In genomic region chr9:107637070-107637469, GRCm38 (mm10) we compare ENCODE assay signal across 11 mouse cellular contexts. TPM values are rescaled to one million over a fixed set of nuclear protein-coding genes. Genes with fewer than 3 reads are reported as not detected.
DNase-seq lines count a peak whose midpoint lies in the region; ATAC-seq lines count a peak whose summit lies in the region.
"Had no signal": no experiment of that assay in that cellular context is flagged by ENCODE, and none has a peak within 500 bp of the region (broad histone marks: within the 10 kb centered on the region; RNA-seq: fewer than 3 reads in every experiment).

No protein-coding gene starts in this region.

- H3K27ac ChIP-seq in intestine, embryonic 14.5 days (ENCODE audit: low read depth), result peak overlapping the region; percentile 70
- no peak overlapping the region for H3K27ac ChIP-seq in intestine, embryonic 16.5 days (ENCODE audit: low read length)
- H3K27ac ChIP-seq in embryonic facial prominence, embryonic 12.5 days, result peak overlapping the region; percentile 52; the same call in 1 of the 2 replicates
- H3K27ac ChIP-seq in limb, embryonic 10.5 days, result peak overlapping the region; percentile 69
- peak overlapping the region; percentile 64 for H3K27ac ChIP-seq in neural tube, embryonic 14.5 days (ENCODE audit: low read depth, low read length)
- H3K27ac ChIP-seq: embryonic facial prominence, embryonic 15.5 days; heart, embryonic 15.5 days had no signal

- no peak overlapping the region for H3K9ac ChIP-seq in intestine, embryonic 14.5 days (ENCODE audit: low read length)
- no peak overlapping the region for H3K9ac ChIP-seq in intestine, embryonic 16.5 days (ENCODE audit: low read depth, low read length)
- no peak overlapping the region for H3K9ac ChIP-seq in embryonic facial prominence, embryonic 12.5 days
- H3K9ac ChIP-seq in neural tube, embryonic 14.5 days (replicated peaks; ENCODE audit: low read depth, low read length), result no peak overlapping the region; the same call in 1 of the 2 replicates
- H3K9ac ChIP-seq: embryonic facial prominence, embryonic 15.5 days; heart, embryonic 15.5 days; lung, embryonic 14.5 days had no signal

- H3K27me3 ChIP-seq in intestine, embryonic 14.5 days (replicated peaks; ENCODE audit: control insufficient read depth, insufficient read depth, low read length), result no peaks in the 10 kb centered on the region
- H3K27me3 ChIP-seq in intestine, embryonic 16.5 days (replicated peaks; ENCODE audit: control insufficient read depth, insufficient read depth, low read length), result no peaks in the 10 kb centered on the region
- no peaks in the 10 kb centered on the region for H3K27me3 ChIP-seq in embryonic facial prominence, embryonic 12.5 days
- no peaks in the 10 kb centered on the region for H3K27me3 ChIP-seq in limb, embryonic 10.5 days (ENCODE audit: low read depth, poor library complexity, severe bottlenecking)
- no peaks in the 10 kb centered on the region for H3K27me3 ChIP-seq in neural tube, embryonic 14.5 days (ENCODE audit: control insufficient read depth, insufficient read depth, low read length)
- H3K27me3 ChIP-seq: embryonic facial prominence, embryonic 15.5 days; heart, embryonic 15.5 days had no signal

- H3K36me3 ChIP-seq in intestine, embryonic 14.5 days (ENCODE audit: control insufficient read depth, insufficient read depth, low read length), result peaks cover 7% of the 10 kb centered on the region; the same call in 1 of the 2 replicates
- no peaks in the 10 kb centered on the region for H3K36me3 ChIP-seq in intestine, embryonic 16.5 days (ENCODE audit: control insufficient read depth, insufficient read depth, low read length)
- no peaks in the 10 kb centered on the region for H3K36me3 ChIP-seq in embryonic facial prominence, embryonic 12.5 days
- peaks cover 8% of the 10 kb centered on the region for H3K36me3 ChIP-seq in limb, embryonic 10.5 days
- H3K36me3 ChIP-seq in neural tube, embryonic 14.5 days (ENCODE audit: control insufficient read depth, insufficient read depth, low read length), result no peaks in the 10 kb centered on the region
- H3K36me3 ChIP-seq: embryonic facial prominence, embryonic 15.5 days; heart, embryonic 15.5 days had no signal

- H3K4me2 ChIP-seq in intestine, embryonic 14.5 days (ENCODE audit: low read length), result 0 out of 2 replicates have a peak overlapping the region, but pooled peaks have one; percentile 14
- H3K4me2 ChIP-seq in intestine, embryonic 16.5 days (ENCODE audit: low read depth, low read length), result no peak overlapping the region
- no peak overlapping the region for H3K4me2 ChIP-seq in embryonic facial prominence, embryonic 12.5 days (replicated peaks)
- H3K4me2 ChIP-seq in neural tube, embryonic 14.5 days (ENCODE audit: low read depth, low read length), result 0 out of 2 replicates have a peak overlapping the region, but pooled peaks have one; percentile 5
- H3K4me2 ChIP-seq: embryonic facial prominence, embryonic 15.5 days; heart, embryonic 15.5 days; lung, embryonic 14.5 days had no signal

- no peaks in the 10 kb centered on the region for H3K9me3 ChIP-seq in intestine, embryonic 14.5 days (ENCODE audit: control insufficient read depth, low read length)
- no peaks in the 10 kb centered on the region for H3K9me3 ChIP-seq in intestine, embryonic 16.5 days (ENCODE audit: control insufficient read depth, low read length)
- no peaks in the 10 kb centered on the region for H3K9me3 ChIP-seq in embryonic facial prominence, embryonic 12.5 days
- H3K9me3 ChIP-seq in limb, embryonic 10.5 days (replicated peaks), result no peaks in the 10 kb centered on the region
- no peaks in the 10 kb centered on the region for H3K9me3 ChIP-seq in neural tube, embryonic 14.5 days (ENCODE audit: control insufficient read depth, low read length)
- H3K9me3 ChIP-seq: embryonic facial prominence, embryonic 15.5 days; heart, embryonic 15.5 days had no signal

- 9% methylated on average over 7 of the region's 7 CpGs for WGBS in intestine, embryonic 14.5 days
- WGBS in intestine, embryonic 16.5 days, result 25% methylated on average over 7 of the region's 7 CpGs
- 35% methylated on average over 7 of the region's 7 CpGs for WGBS in embryonic facial prominence, embryonic 12.5 days
- WGBS in limb, embryonic 10.5 days, result 32% methylated on average over 7 of the region's 7 CpGs
- 12% methylated on average over 7 of the region's 7 CpGs for WGBS in neural tube, embryonic 14.5 days

- no peak overlapping the region for H3K4me3 ChIP-seq in intestine, embryonic 14.5 days (ENCODE audit: low read depth, low read length)
- H3K4me3 ChIP-seq in intestine, embryonic 16.5 days (ENCODE audit: low read length), result no peak overlapping the region
- H3K4me3 ChIP-seq in embryonic facial prominence, embryonic 12.5 days, result no peak overlapping the region
- peak overlapping the region; percentile 24; the same call in 1 of the 2 replicates for H3K4me3 ChIP-seq in limb, embryonic 10.5 days
- H3K4me3 ChIP-seq in neural tube, embryonic 14.5 days (ENCODE audit: low read depth, low read length), result no peak overlapping the region
- H3K4me3 ChIP-seq: embryonic facial prominence, embryonic 15.5 days; heart, embryonic 15.5 days had no signal

- no peak; the same call in 1 of the 2 replicates for ATAC-seq in intestine, embryonic 14.5 days (replicated peaks; ENCODE audit: low FRiP score, low TSS enrichment, low read depth)
- ATAC-seq in intestine, embryonic 16.5 days, result no peak
- no peak for ATAC-seq in embryonic facial prominence, embryonic 12.5 days (ENCODE audit: insufficient number of reproducible peaks, insufficient read depth, low FRiP score, low TSS enrichment)
- ATAC-seq in neural tube, embryonic 14.5 days (ENCODE audit: low read depth), result peak; percentile 42; the same call in 1 of the 2 replicates
- no peak for ATAC-seq in inflammation-experienced regulatory T-cells, adult 6 months

- peaks cover 32% of the 10 kb centered on the region for H3K4me1 ChIP-seq in intestine, embryonic 14.5 days (replicated peaks; ENCODE audit: control insufficient read depth, insufficient read depth, low read length)
- H3K4me1 ChIP-seq in intestine, embryonic 16.5 days (ENCODE audit: control insufficient read depth, insufficient read depth, low read length), result peaks cover 24% of the 10 kb centered on the region
- peaks cover 40% of the 10 kb centered on the region for H3K4me1 ChIP-seq in embryonic facial prominence, embryonic 12.5 days
- peaks cover 75% of the 10 kb centered on the region for H3K4me1 ChIP-seq in limb, embryonic 10.5 days
- peaks cover 30% of the 10 kb centered on the region for H3K4me1 ChIP-seq in neural tube, embryonic 14.5 days (ENCODE audit: control insufficient read depth, insufficient read depth, low read length)

- DNase-seq in intestine, embryonic 14.5 days (ENCODE audit: low spot score), result peak; percentile 69
- DNase-seq in limb, embryonic 10.5 days (ENCODE audit: low spot score), result peak; percentile 58
- DNase-seq in right cerebral cortex, postnatal 14 days, result no peak
- no peak for DNase-seq in gastrocnemius, adult 8-10 months (ENCODE audit: low spot score in 2 of 2)
- DNase-seq: lung, embryonic 14.5 days had no signal

RNA-seq across cellular contexts. Expression of gene Gnai2, which starts 1.9 kb away (rescaled TPM):
- polyA plus RNA-seq in intestine, embryonic 14.5 days (2014; fragmentation: Nextera tagmentation; extraction: Ambion mirVana), result 336 and 349 TPM in 2 replicates
- polyA plus RNA-seq in intestine, embryonic 16.5 days (2015; fragmentation: Nextera tagmentation; extraction: Ambion mirVana), result 301 and 311 TPM in 2 replicates
- polyA plus RNA-seq in embryonic facial prominence, embryonic 12.5 days (2016; fragmentation: Nextera tagmentation; extraction: Ambion mirVana), result 439 and 443 TPM in 2 replicates
- polyA plus RNA-seq in limb, embryonic 10.5 days (2016; fragmentation: Nextera tagmentation; extraction: Ambion mirVana), result 355 and 403 TPM in 2 replicates
- 234 and 258 TPM in 2 replicates for polyA plus RNA-seq in neural tube, embryonic 14.5 days (2014; fragmentation: Nextera tagmentation; extraction: Ambion mirVana)
- polyA plus RNA-seq in inflammation-experienced regulatory T-cells, adult 6 months (2017; shearing (Covaris generic)), result 100 to 1,000 TPM; 136 to 264 (median 154) TPM
- total RNA-seq in gastrocnemius, adult 8-10 months (2022), result 10 to 100 TPM; 62.4 to 78.5 (median 71.2) TPM

RNA-seq across cellular contexts. Expression of gene Sema3b, which starts 28.0 kb away (rescaled TPM):
- polyA plus RNA-seq in intestine, embryonic 14.5 days (2014; fragmentation: Nextera tagmentation; extraction: Ambion mirVana), result 16.5 and 18.3 TPM in 2 replicates
- 50.4 and 54.9 TPM in 2 replicates for polyA plus RNA-seq in intestine, embryonic 16.5 days (2015; fragmentation: Nextera tagmentation; extraction: Ambion mirVana)
- polyA plus RNA-seq in embryonic facial prominence, embryonic 12.5 days (2016; fragmentation: Nextera tagmentation; extraction: Ambion mirVana), result 3.8 and 6.9 TPM in 2 replicates
- polyA plus RNA-seq in limb, embryonic 10.5 days (2016; fragmentation: Nextera tagmentation; extraction: Ambion mirVana), result 2.2 and 3.6 TPM in 2 replicates
- polyA plus RNA-seq in neural tube, embryonic 14.5 days (2014; fragmentation: Nextera tagmentation; extraction: Ambion mirVana), result 2.8 and 5.3 TPM in 2 replicates
- polyA plus RNA-seq in inflammation-experienced regulatory T-cells, adult 6 months (2017; shearing (Covaris generic)), result not detected
- total RNA-seq in gastrocnemius, adult 8-10 months (2022), result 10 to 100 TPM in 2 of 4 experiments, 1 to 10 TPM in 2; 8.7 to 12.4 (median 10.1) TPM

RNA-seq across cellular contexts. Expression of gene Slc38a3, which starts 32.3 kb away (rescaled TPM):
- 2.2 and 9.3 TPM in 2 replicates for polyA plus RNA-seq in intestine, embryonic 14.5 days (2014; fragmentation: Nextera tagmentation; extraction: Ambion mirVana)
- polyA plus RNA-seq in intestine, embryonic 16.5 days (2015; fragmentation: Nextera tagmentation; extraction: Ambion mirVana), result 10.1 TPM in 2 replicates
- polyA plus RNA-seq in embryonic facial prominence, embryonic 12.5 days (2016; fragmentation: Nextera tagmentation; extraction: Ambion mirVana), result 8.2 and 8.3 TPM in 2 replicates
- polyA plus RNA-seq in limb, embryonic 10.5 days (2016; fragmentation: Nextera tagmentation; extraction: Ambion mirVana), result 3.9 and 4.3 TPM in 2 replicates
- polyA plus RNA-seq in neural tube, embryonic 14.5 days (2014; fragmentation: Nextera tagmentation; extraction: Ambion mirVana), result 31.3 and 36.6 TPM in 2 replicates
- polyA plus RNA-seq in inflammation-experienced regulatory T-cells, adult 6 months (2017; shearing (Covaris generic)), result not detected
- 10 to 100 TPM; 37.4 to 49.3 (median 45.9) TPM for total RNA-seq in gastrocnemius, adult 8-10 months (2022)

RNA-seq across cellular contexts. Expression of gene Gnat1, which starts 42.4 kb away (rescaled TPM):
- polyA plus RNA-seq in intestine, embryonic 14.5 days (2014; fragmentation: Nextera tagmentation; extraction: Ambion mirVana), result 1.7 and 2.6 TPM in 2 replicates
- polyA plus RNA-seq in intestine, embryonic 16.5 days (2015; fragmentation: Nextera tagmentation; extraction: Ambion mirVana), result 0.98 and 1.6 TPM in 2 replicates
- 1.4 and 3.0 TPM in 2 replicates for polyA plus RNA-seq in embryonic facial prominence, embryonic 12.5 days (2016; fragmentation: Nextera tagmentation; extraction: Ambion mirVana)
- polyA plus RNA-seq in limb, embryonic 10.5 days (2016; fragmentation: Nextera tagmentation; extraction: Ambion mirVana), result 2.6 and 3.3 TPM in 2 replicates
- 1.4 and 2.7 TPM in 2 replicates for polyA plus RNA-seq in neural tube, embryonic 14.5 days (2014; fragmentation: Nextera tagmentation; extraction: Ambion mirVana)
- polyA plus RNA-seq in inflammation-experienced regulatory T-cells, adult 6 months (2017; shearing (Covaris generic)), result 1 to 10 TPM in 1 of 3 experiments, under 1 TPM in 1, not detected in 1; 0.58 to 1.1 TPM
- total RNA-seq in gastrocnemius, adult 8-10 months (2022), result not detected

RNA-seq across cellular contexts. Expression of gene Ifrd2, which starts 49.6 kb away (rescaled TPM):
- 77.4 and 79.5 TPM in 2 replicates for polyA plus RNA-seq in intestine, embryonic 14.5 days (2014; fragmentation: Nextera tagmentation; extraction: Ambion mirVana)
- polyA plus RNA-seq in intestine, embryonic 16.5 days (2015; fragmentation: Nextera tagmentation; extraction: Ambion mirVana), result 79.0 and 89.6 TPM in 2 replicates
- polyA plus RNA-seq in embryonic facial prominence, embryonic 12.5 days (2016; fragmentation: Nextera tagmentation; extraction: Ambion mirVana), result 35.8 and 36.9 TPM in 2 replicates
- 55.0 and 69.4 TPM in 2 replicates for polyA plus RNA-seq in limb, embryonic 10.5 days (2016; fragmentation: Nextera tagmentation; extraction: Ambion mirVana)
- 15.0 and 17.8 TPM in 2 replicates for polyA plus RNA-seq in neural tube, embryonic 14.5 days (2014; fragmentation: Nextera tagmentation; extraction: Ambion mirVana)
- 10 to 100 TPM; 13.7 to 32.0 (median 31.7) TPM for polyA plus RNA-seq in inflammation-experienced regulatory T-cells, adult 6 months (2017; shearing (Covaris generic))
- total RNA-seq in gastrocnemius, adult 8-10 months (2022), result 10 to 100 TPM; 51.3 to 56.2 (median 54.0) TPM

Comparison
In these comparisons a context has a peak if more than half of its experiments do, and no peak if none do; other contexts are left out.
1. H3K4me2 ChIP-seq: peak in intestine, embryonic 14.5 days (single experiment) and neural tube, embryonic 14.5 days (single experiment); none in intestine, embryonic 16.5 days (single experiment) and embryonic facial prominence, embryonic 12.5 days (single experiment).
2. DNase-seq: peak in intestine, embryonic 14.5 days (single experiment) and limb, embryonic 10.5 days (single experiment); none in right cerebral cortex, postnatal 14 days (single experiment) and gastrocnemius, adult 8-10 months (0 of 2).